Mouse (Mus musculus): ENCODE measurements around the gene Plrg1.

The Plrg1 gene

GRCm38 (mm10) chr3:83050661-83051060, 4.7 kb upstream of the Plrg1 start:
- in situ Hi-C loops (cut with MboI, MseI) = no loop called here

- in situ Hi-C loops (cut with MboI, MseI) = no loop called here
Observed at GRCm38 (mm10) chr3:83052102-83052501, 3.2 kb upstream of the Plrg1 start.

- in situ Hi-C loops (cut with MboI, MseI) = no loop called here
Observed at GRCm38 (mm10) chr3:83053126-83053525, 2.2 kb upstream of the Plrg1 start.

- in situ Hi-C loops (cut with MboI, MseI) = no loop called here
Observed at GRCm38 (mm10) chr3:83053758-83054157, 1.6 kb upstream of the Plrg1 start.

GRCm38 (mm10) chr3:83054759-83055158, 563 bp upstream of the Plrg1 start:
- in situ Hi-C loops (cut with MboI, MseI) = no loop called here

- in situ Hi-C loops (cut with MboI, MseI) = no loop called here
Observed at GRCm38 (mm10) chr3:83057046-83057445, 1.7 kb downstream of the Plrg1 start.

- in situ Hi-C loops (cut with MboI, MseI) = loop anchor here (10.0 kb wide), 1 partner anchor 703 kb away; no protein-coding TSS in a partner anchor
Observed at GRCm38 (mm10) chr3:83067920-83068319, 12.6 kb downstream of the Plrg1 start.

- in situ Hi-C loops (cut with MboI, MseI) = loop anchor here (10.0 kb wide), 1 partner anchor 704 kb away; no protein-coding TSS in a partner anchor
Observed at GRCm38 (mm10) chr3:83068869-83069268, 13.5 kb downstream of the Plrg1 start.

GRCm38 (mm10) chr3:83070231-83070630, 14.9 kb downstream of the Plrg1 start:
- in situ Hi-C loops (cut with MboI, MseI) = loop anchor here (10.0 kb wide), 1 partner anchor 345 kb away; no protein-coding TSS in a partner anchor

GRCm38 (mm10) chr3:83076563-83076962, 21.2 kb downstream of the Plrg1 start:
- in situ Hi-C loops (cut with MboI, MseI) = loop anchor here (10.0 kb wide), 1 partner anchor 352 kb away; no protein-coding TSS in a partner anchor

- in situ Hi-C loops (cut with MboI, MseI) = loop anchor here (5.0 kb wide), 1 partner anchor 78 kb away; no protein-coding TSS in a partner anchor
Observed at GRCm38 (mm10) chr3:83080567-83081055, 25.3 kb downstream of the Plrg1 start.

GRCm38 (mm10) chr3:83097586-83097985, 42.3 kb downstream of the Plrg1 start:
- in situ Hi-C loops (cut with MboI, MseI) = no loop called here

GRCm38 (mm10) chr3:83098546-83099034, 43.3 kb downstream of the Plrg1 start:
- in situ Hi-C loops (cut with MboI, MseI) = no loop called here

- in situ Hi-C loops (cut with MboI, MseI) = no loop called here
Observed at GRCm38 (mm10) chr3:83099139-83099538, 43.8 kb downstream of the Plrg1 start.

- in situ Hi-C loops (cut with MboI, MseI) = no loop called here
Observed at GRCm38 (mm10) chr3:83099651-83100050, 44.3 kb downstream of the Plrg1 start.

- in situ Hi-C loops (cut with MboI, MseI) = no loop called here
Observed at GRCm38 (mm10) chr3:83102286-83102685, 47.0 kb downstream of the Plrg1 start.

- in situ Hi-C loops (cut with MboI, MseI) = no loop called here
Observed at GRCm38 (mm10) chr3:83110163-83110562, 54.8 kb downstream of the Plrg1 start.

- in situ Hi-C loops (cut with MboI, MseI) = no loop called here
Observed at GRCm38 (mm10) chr3:83111485-83112261, 56.4 kb downstream of the Plrg1 start.

- in situ Hi-C loops (cut with MboI, MseI) = no loop called here
Observed at GRCm38 (mm10) chr3:83112869-83113268, 57.5 kb downstream of the Plrg1 start.

- in situ Hi-C loops (cut with MboI, MseI) = no loop called here
Observed at GRCm38 (mm10) chr3:83114946-83115345, 59.6 kb downstream of the Plrg1 start.

- in situ Hi-C loops (cut with MboI, MseI) = no loop called here
Observed at GRCm38 (mm10) chr3:83117592-83117991, 62.3 kb downstream of the Plrg1 start.

Measured in T-helper 1 cell (primary cell).